11 mouse cellular contexts compared by ENCODE assay signal in the genomic region with DNA sequence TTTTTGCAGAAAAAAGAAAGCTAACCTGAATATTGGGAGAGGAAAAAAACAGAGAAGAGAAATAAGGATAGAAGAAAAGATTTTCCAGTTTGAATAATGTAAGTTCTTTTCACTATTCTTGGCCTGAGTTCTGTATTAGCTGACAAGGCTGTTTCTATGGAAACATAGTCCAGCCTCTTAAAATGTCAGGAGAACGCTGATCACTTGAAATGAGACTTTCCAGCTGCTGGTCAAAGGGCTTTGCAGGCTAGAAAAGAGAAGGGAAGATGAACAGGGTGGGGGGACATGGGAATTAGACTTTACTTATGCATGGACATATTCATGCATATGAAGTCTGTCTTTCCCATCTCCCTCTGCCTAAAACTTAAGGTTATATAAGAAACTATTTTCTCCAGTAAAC. TPM values are rescaled to one million over a fixed set of nuclear protein-coding genes. Genes with fewer than 3 reads are reported as not detected.
DNase-seq lines count a peak whose midpoint lies in the region; ATAC-seq lines count a peak whose summit lies in the region.
"Had no signal": no experiment of that assay in that cellular context is flagged by ENCODE, and none has a peak within 500 bp of the region (broad histone marks: within the 10 kb centered on the region; RNA-seq: fewer than 3 reads in every experiment).

No protein-coding gene starts in this region.

- H3K9ac ChIP-seq in hindbrain, embryonic 14.5 days, result no peak overlapping the region
- no peak overlapping the region for H3K9ac ChIP-seq in lung, embryonic 16.5 days (ENCODE audit: low read length)
- no peak overlapping the region for H3K9ac ChIP-seq in embryonic facial prominence, embryonic 14.5 days (ENCODE audit: low read depth, low read length)
- H3K9ac ChIP-seq: heart, embryonic 15.5 days; liver, embryonic 13.5 days had no signal

- H3K27me3 ChIP-seq in hindbrain, embryonic 14.5 days (ENCODE audit: control insufficient read depth, insufficient read depth, low read length), result no peaks in the 10 kb centered on the region
- H3K27me3 ChIP-seq in hindbrain, embryonic 10.5 days (ENCODE audit: insufficient read depth, poor library complexity, severe bottlenecking), result no peaks in the 10 kb centered on the region
- H3K27me3 ChIP-seq in lung, embryonic 16.5 days (ENCODE audit: control insufficient read depth, insufficient read depth, low read depth, low read length), result no peaks in the 10 kb centered on the region
- no peaks in the 10 kb centered on the region for H3K27me3 ChIP-seq in embryonic facial prominence, embryonic 14.5 days (replicated peaks; ENCODE audit: control insufficient read depth, insufficient read depth, low read length)
- H3K27me3 ChIP-seq: heart, embryonic 15.5 days; liver, embryonic 13.5 days; Patski had no signal

- no peaks in the 10 kb centered on the region for H3K9me3 ChIP-seq in hindbrain, embryonic 14.5 days (ENCODE audit: control insufficient read depth, low read length)
- no peaks in the 10 kb centered on the region for H3K9me3 ChIP-seq in hindbrain, embryonic 10.5 days
- H3K9me3 ChIP-seq in lung, embryonic 16.5 days (ENCODE audit: control insufficient read depth, low read length), result no peaks in the 10 kb centered on the region
- H3K9me3 ChIP-seq in embryonic facial prominence, embryonic 14.5 days (ENCODE audit: control insufficient read depth, low read length), result no peaks in the 10 kb centered on the region
- H3K9me3 ChIP-seq: heart, embryonic 15.5 days; liver, embryonic 13.5 days had no signal

- H3K4me3 ChIP-seq in hindbrain, embryonic 14.5 days (replicated peaks; ENCODE audit: low read length), result no peak overlapping the region
- H3K4me3 ChIP-seq in hindbrain, embryonic 10.5 days, result no peak overlapping the region
- H3K4me3 ChIP-seq in lung, embryonic 16.5 days (ENCODE audit: low read length), result no peak overlapping the region
- no peak overlapping the region for H3K4me3 ChIP-seq in embryonic facial prominence, embryonic 14.5 days (ENCODE audit: low read depth, low read length)
- H3K4me3 ChIP-seq: heart, embryonic 15.5 days; liver, embryonic 13.5 days had no signal

- 0 out of 2 replicates have a peak, but pooled peaks cover 4% of the 10 kb centered on the region for H3K36me3 ChIP-seq in hindbrain, embryonic 14.5 days (replicated peaks; ENCODE audit: control insufficient read depth, insufficient read depth)
- H3K36me3 ChIP-seq in hindbrain, embryonic 10.5 days, result peaks cover 21% of the 10 kb centered on the region
- peaks cover 9% of the 10 kb centered on the region for H3K36me3 ChIP-seq in lung, embryonic 16.5 days (ENCODE audit: control insufficient read depth, insufficient read depth, low read length)
- H3K36me3 ChIP-seq in embryonic facial prominence, embryonic 14.5 days (ENCODE audit: control insufficient read depth, insufficient read depth, low read length), result peaks cover 17% of the 10 kb centered on the region

- H3K27ac ChIP-seq in hindbrain, embryonic 14.5 days, result no peak overlapping the region
- H3K27ac ChIP-seq in hindbrain, embryonic 10.5 days, result no peak overlapping the region
- no peak overlapping the region for H3K27ac ChIP-seq in lung, embryonic 16.5 days (ENCODE audit: low read length)
- no peak overlapping the region for H3K27ac ChIP-seq in embryonic facial prominence, embryonic 14.5 days (replicated peaks; ENCODE audit: low read depth, low read length)
- H3K27ac ChIP-seq: heart, embryonic 15.5 days; liver, embryonic 13.5 days had no signal

- H3K4me2 ChIP-seq in hindbrain, embryonic 14.5 days (replicated peaks), result no peak overlapping the region
- H3K4me2 ChIP-seq in lung, embryonic 16.5 days (ENCODE audit: low read depth, low read length), result no peak overlapping the region
- H3K4me2 ChIP-seq in embryonic facial prominence, embryonic 14.5 days (ENCODE audit: low read depth, low read length), result no peak overlapping the region
- H3K4me2 ChIP-seq: heart, embryonic 15.5 days; liver, embryonic 13.5 days had no signal

- DNase-seq in hindbrain, embryonic 14.5 days (ENCODE audit: low spot score), result peak; percentile 44
- DNase-seq in hindbrain, embryonic 10.5 days (ENCODE audit: low spot score), result no peak
- no peak for DNase-seq in lung, adult 18-20 months
- peak; percentile 35 for DNase-seq in embryonic facial prominence, embryonic 14.5 days (ENCODE audit: low spot score)
- DNase-seq in lung, postnatal 36 days, result peak; percentile 49
- DNase-seq: adrenal gland, adult 2 months; liver, embryonic 13.5 days had no signal

- no peak for ATAC-seq in hindbrain, embryonic 14.5 days (ENCODE audit: low FRiP score)
- peak; percentile 87 for ATAC-seq in lung, embryonic 16.5 days (ENCODE audit: low read depth)
- ATAC-seq in embryonic facial prominence, embryonic 14.5 days (ENCODE audit: low read depth), result no peak
- no peak for ATAC-seq in inflammation-experienced regulatory T-cells, adult 6 months
- ATAC-seq: Patski had no signal

- WGBS in hindbrain, embryonic 14.5 days, result 7% methylated on average over 1 of the region's 1 CpGs
- WGBS in hindbrain, embryonic 10.5 days, result 21% methylated on average over 1 of the region's 1 CpGs
- 16% methylated on average over 1 of the region's 1 CpGs for WGBS in lung, embryonic 16.5 days
- 24% methylated on average over 1 of the region's 1 CpGs for WGBS in embryonic facial prominence, embryonic 14.5 days

- H3K4me1 ChIP-seq in hindbrain, embryonic 14.5 days (replicated peaks; ENCODE audit: control insufficient read depth, insufficient read depth, low read length), result no peaks in the 10 kb centered on the region
- H3K4me1 ChIP-seq in hindbrain, embryonic 10.5 days (replicated peaks), result peaks cover 9% of the 10 kb centered on the region; the same call in 1 of the 2 replicates
- H3K4me1 ChIP-seq in lung, embryonic 16.5 days (replicated peaks; ENCODE audit: control insufficient read depth, insufficient read depth, low read length), result peaks cover 6% of the 10 kb centered on the region; the same call in 1 of the 2 replicates
- H3K4me1 ChIP-seq in embryonic facial prominence, embryonic 14.5 days (ENCODE audit: control insufficient read depth, insufficient read depth, low read length), result no peaks in the 10 kb centered on the region
- H3K4me1 ChIP-seq: heart, embryonic 15.5 days had no signal

RNA-seq across cellular contexts. Expression of a gene that starts 45.5 kb away (rescaled TPM):
- polyA plus RNA-seq in hindbrain, embryonic 14.5 days (2014; fragmentation: Nextera tagmentation; extraction: Ambion mirVana), result 15.0 TPM in 2 replicates
- polyA plus RNA-seq in hindbrain, embryonic 10.5 days (2016; fragmentation: Nextera tagmentation; extraction: Ambion mirVana), result 15.4 and 29.7 TPM in 2 replicates
- 25.1 and 29.3 TPM in 2 replicates for polyA plus RNA-seq in lung, embryonic 16.5 days (2015; fragmentation: Nextera tagmentation; extraction: Ambion mirVana)
- polyA plus RNA-seq in embryonic facial prominence, embryonic 14.5 days (2014; fragmentation: Nextera tagmentation; extraction: Ambion mirVana), result 12.4 and 14.4 TPM in 2 replicates
- 10 to 100 TPM; 10.1 to 25.8 (median 15.2) TPM for polyA plus RNA-seq in inflammation-experienced regulatory T-cells, adult 6 months (2017; shearing (Covaris generic))

Comparison
In these comparisons a context has a peak if more than half of its experiments do, and no peak if none do; other contexts are left out.
1. DNase-seq: peak in hindbrain, embryonic 14.5 days (single experiment), embryonic facial prominence, embryonic 14.5 days (single experiment) and lung, postnatal 36 days (single experiment); none in hindbrain, embryonic 10.5 days (single experiment) and lung, adult 18-20 months (0 of 2).